Mouse (Mus musculus): Measurements from ENCODE around the gene Klhl7. TPM values are rescaled to one million over a fixed set of nuclear protein-coding genes. Genes with fewer than 3 reads are reported as not detected.

The Klhl7 gene
- polyA plus RNA-seq, 1 experiment from 2014 or later, result 59.0 TPM

GRCm38 (mm10) chr5:24076986-24077718, 23.3 kb upstream of the Klhl7 start:
- Histone ChIP-seq H3K9me3 (no peaks in the 10 kb centered on the region), H3K27me3 (ENCODE audit: insufficient read depth, poor library complexity, severe bottlenecking) (0 out of 2 replicates have a peak, but pooled peaks cover 4% of the 10 kb centered on the region), H3K4me1 (replicated peaks) (peaks cover 30% of the 10 kb centered on the region), H3K4me3 (peak overlapping the region; percentile 42), H3K36me3 (no peaks in the 10 kb centered on the region), H3K27ac (peak overlapping the region; percentile 77)
- DNase-seq (ENCODE audit: low spot score), result peak; percentile 68
- whole genome bisulfite sequencing, result 2% methylated on average over 15 of the region's 15 CpGs

- no peak for DNase-seq (ENCODE audit: low spot score)
- Histone ChIP-seq H3K4me3 (peak overlapping the region; percentile 42), H3K27ac (0 out of 2 replicates have a peak overlapping the region, but pooled peaks have one; percentile 77), H3K4me1 (replicated peaks) (peaks cover 30% of the 10 kb centered on the region), H3K9me3 (no peaks in the 10 kb centered on the region), H3K36me3 (no peaks in the 10 kb centered on the region), H3K27me3 (ENCODE audit: insufficient read depth, poor library complexity, severe bottlenecking) (0 out of 2 replicates have a peak, but pooled peaks cover 4% of the 10 kb centered on the region)
- WGBS, result 21% methylated on average over 7 of the region's 7 CpGs
These were observed 22.6 kb upstream of the Klhl7 start for GRCm38 (mm10) chr5:24077739-24078306.

- Histone ChIP-seq H3K27ac (no peak overlapping the region), H3K27me3 (ENCODE audit: insufficient read depth, poor library complexity, severe bottlenecking) (0 out of 2 replicates have a peak, but pooled peaks cover 4% of the 10 kb centered on the region), H3K4me1 (replicated peaks) (peaks cover 30% of the 10 kb centered on the region), H3K9me3 (no peaks in the 10 kb centered on the region), H3K36me3 (no peaks in the 10 kb centered on the region), H3K4me3 (no peak overlapping the region)
- 82% methylated on average over 7 of the region's 7 CpGs for WGBS
- DNase-seq (ENCODE audit: low spot score), result no peak
These were observed 21.8 kb upstream of the Klhl7 start for GRCm38 (mm10) chr5:24078420-24079179.

GRCm38 (mm10) chr5:24080826-24081225, 19.6 kb upstream of the Klhl7 start:
- no peaks in the 10 kb centered on the region for H3K36me3 ChIP-seq
- WGBS, result 80% methylated on average over 6 of the region's 6 CpGs
- H3K4me1 ChIP-seq (replicated peaks), result peaks cover 30% of the 10 kb centered on the region
- H3K9me3 ChIP-seq, result no peaks in the 10 kb centered on the region
- H3K27ac ChIP-seq, result no peak overlapping the region
- no peak for DNase-seq (ENCODE audit: low spot score)
- peaks cover 11% of the 10 kb centered on the region; the same call in 1 of the 2 replicates for H3K27me3 ChIP-seq (ENCODE audit: insufficient read depth, poor library complexity, severe bottlenecking)
- H3K4me3 ChIP-seq, result no peak overlapping the region

GRCm38 (mm10) chr5:24084835-24085234, 15.6 kb upstream of the Klhl7 start:
- H3K36me3 ChIP-seq, result no peaks in the 10 kb centered on the region
- DNase-seq (ENCODE audit: low spot score), result no peak

GRCm38 (mm10) chr5:24086241-24086640, 14.2 kb upstream of the Klhl7 start:
- no peak overlapping the region for H3K4me3 ChIP-seq
- no peaks in the 10 kb centered on the region for H3K9me3 ChIP-seq
- H3K4me1 ChIP-seq (replicated peaks), result peaks cover 7% of the 10 kb centered on the region
- DNase-seq (ENCODE audit: low spot score), result no peak
- peaks cover 23% of the 10 kb centered on the region for H3K27me3 ChIP-seq (ENCODE audit: insufficient read depth, poor library complexity, severe bottlenecking)
- H3K36me3 ChIP-seq, result no peaks in the 10 kb centered on the region
- 88% methylated on average over 16 of the region's 16 CpGs for WGBS
- no peak overlapping the region for H3K27ac ChIP-seq

More at GRCm38 (mm10) chr5:24084835-24085234, 15.6 kb upstream of the Klhl7 start:
- no peak overlapping the region for H3K4me3 ChIP-seq
- peaks cover 14% of the 10 kb centered on the region; the same call in 1 of the 2 replicates for H3K27me3 ChIP-seq (ENCODE audit: insufficient read depth, poor library complexity, severe bottlenecking)
- H3K9me3 ChIP-seq, result no peaks in the 10 kb centered on the region
- 83% methylated on average over 4 of the region's 4 CpGs for WGBS
- no peak overlapping the region for H3K27ac ChIP-seq
- H3K4me1 ChIP-seq (replicated peaks), result peaks cover 11% of the 10 kb centered on the region

GRCm38 (mm10) chr5:24086865-24087264, 13.5 kb upstream of the Klhl7 start:
- WGBS, result 54% methylated on average over 3 of the region's 3 CpGs
- Histone ChIP-seq H3K4me1 (replicated peaks) (peaks cover under 1% of the 10 kb centered on the region), H3K9me3 (no peaks in the 10 kb centered on the region), H3K27ac (no peak overlapping the region), H3K27me3 (ENCODE audit: insufficient read depth, poor library complexity, severe bottlenecking) (peaks cover 20% of the 10 kb centered on the region), H3K4me3 (no peak overlapping the region), H3K36me3 (no peaks in the 10 kb centered on the region)
- DNase-seq (ENCODE audit: low spot score), result no peak

- WGBS, result 90% methylated on average over 1 of the region's 1 CpGs
- DNase-seq (ENCODE audit: low spot score), result no peak
- Histone ChIP-seq H3K4me3 (no peak overlapping the region), H3K4me1 (replicated peaks) (no peaks in the 10 kb centered on the region), H3K9me3 (no peaks in the 10 kb centered on the region), H3K27me3 (ENCODE audit: insufficient read depth, poor library complexity, severe bottlenecking) (peaks cover 19% of the 10 kb centered on the region), H3K36me3 (no peaks in the 10 kb centered on the region), H3K27ac (no peak overlapping the region)
These were observed 12.0 kb upstream of the Klhl7 start for GRCm38 (mm10) chr5:24088451-24088850.

GRCm38 (mm10) chr5:24092496-24092895, 7.9 kb upstream of the Klhl7 start:
- no peak for DNase-seq (ENCODE audit: low spot score)
- WGBS, result 84% methylated on average over 3 of the region's 3 CpGs
- Histone ChIP-seq H3K36me3 (no peaks in the 10 kb centered on the region), H3K4me3 (no peak overlapping the region), H3K9me3 (no peaks in the 10 kb centered on the region), H3K27me3 (ENCODE audit: insufficient read depth, poor library complexity, severe bottlenecking) (peaks cover 11% of the 10 kb centered on the region; the same call in 1 of the 2 replicates), H3K27ac (no peak overlapping the region), H3K4me1 (replicated peaks) (no peaks in the 10 kb centered on the region)

- peaks cover 5% of the 10 kb centered on the region; the same call in 1 of the 2 replicates for H3K27me3 ChIP-seq (ENCODE audit: insufficient read depth, poor library complexity, severe bottlenecking)
- H3K27ac ChIP-seq, result no peak overlapping the region
- H3K9me3 ChIP-seq, result no peaks in the 10 kb centered on the region
- no peak overlapping the region for H3K4me3 ChIP-seq
- H3K4me1 ChIP-seq (replicated peaks), result peaks cover 5% of the 10 kb centered on the region
- H3K36me3 ChIP-seq, result no peaks in the 10 kb centered on the region
- WGBS, result 83% methylated on average over 6 of the region's 6 CpGs
- DNase-seq (ENCODE audit: low spot score), result no peak
These were observed 5.0 kb upstream of the Klhl7 start for GRCm38 (mm10) chr5:24095393-24095792.

GRCm38 (mm10) chr5:24095881-24096280, 4.5 kb upstream of the Klhl7 start:
- Histone ChIP-seq H3K27ac (no peak overlapping the region), H3K9me3 (no peaks in the 10 kb centered on the region), H3K36me3 (no peaks in the 10 kb centered on the region), H3K27me3 (ENCODE audit: insufficient read depth, poor library complexity, severe bottlenecking) (peaks cover 1% of the 10 kb centered on the region; the same call in 1 of the 2 replicates), H3K4me3 (no peak overlapping the region), H3K4me1 (replicated peaks) (peaks cover 5% of the 10 kb centered on the region)
- 74% methylated on average over 5 of the region's 5 CpGs for WGBS
- no peak for DNase-seq (ENCODE audit: low spot score)

GRCm38 (mm10) chr5:24100810-24101311, 456 bp downstream of the Klhl7 start:
- under 1% methylated on average over 46 of the region's 46 CpGs for WGBS
- peak overlapping the region; percentile 86 for H3K4me3 ChIP-seq
- H3K27ac ChIP-seq, result peak overlapping the region; percentile 98
- peaks cover 25% of the 10 kb centered on the region for H3K4me1 ChIP-seq (replicated peaks)
- peak; percentile 75 for DNase-seq (ENCODE audit: low spot score)
- H3K27me3 ChIP-seq (ENCODE audit: insufficient read depth, poor library complexity, severe bottlenecking), result no peaks in the 10 kb centered on the region
- no peaks in the 10 kb centered on the region for H3K36me3 ChIP-seq
- H3K9me3 ChIP-seq, result no peaks in the 10 kb centered on the region

Measured in hindbrain, embryonic 10.5 days (tissue).